Mouse (Mus musculus) T-helper 1 cell (primary cell): ENCODE data around the gene Chl1.

Experiments
- in situ Hi-C: fragments of 300-600 bp; cut with MboI, MseI; formaldehyde crosslinking; loops from one replicate; pipeline ENCODE4 v1.15.1; 2025; ENCODE audit warnings: high pct_unique_total_duplicates

Chl1 gene

GRCm38 (mm10) chr6:103665206-103665605 lies 154.8 kb downstream of the Chl1 start:
- in situ Hi-C loops: loop anchor here (10.0 kb wide), 1 partner anchor 610 kb away; no protein-coding TSS in a partner anchor

GRCm38 (mm10) chr6:103665677-103666316 lies 155.4 kb downstream of the Chl1 start:
- in situ Hi-C loops: loop anchor here (10.0 kb wide), 1 partner anchor 611 kb away; no protein-coding TSS in a partner anchor

GRCm38 (mm10) chr6:103673111-103673510 lies 162.7 kb downstream of the Chl1 start:
- in situ Hi-C loops: loop anchor here (5.0 kb wide), 1 partner anchor 51 kb away; no protein-coding TSS in a partner anchor

- in situ Hi-C loops: loop anchor here (5.0 kb wide), 1 partner anchor 52 kb away; no protein-coding TSS in a partner anchor
These were observed 163.9 kb downstream of the Chl1 start for GRCm38 (mm10) chr6:103674332-103674731.

- in situ Hi-C loops: no loop called here
These were observed 164.8 kb downstream of the Chl1 start for GRCm38 (mm10) chr6:103675145-103675544.

GRCm38 (mm10) chr6:103676664-103677063 lies 166.3 kb downstream of the Chl1 start:
- in situ Hi-C loops: no loop called here

- in situ Hi-C loops: no loop called here
These were observed 166.7 kb downstream of the Chl1 start for GRCm38 (mm10) chr6:103677072-103677471.

GRCm38 (mm10) chr6:103682854-103683574 lies 172.6 kb downstream of the Chl1 start:
- in situ Hi-C loops: loop anchor here (5.0 kb wide), 1 partner anchor 376 kb away; no protein-coding TSS in a partner anchor

GRCm38 (mm10) chr6:103692511-103692910 lies 182.1 kb downstream of the Chl1 start:
- in situ Hi-C loops: no loop called here

GRCm38 (mm10) chr6:103697349-103698028 lies 187.1 kb downstream of the Chl1 start:
- in situ Hi-C loops: no loop called here

- in situ Hi-C loops: no loop called here
These were observed 189.1 kb downstream of the Chl1 start for GRCm38 (mm10) chr6:103699482-103699881.

- in situ Hi-C loops: no loop called here
These were observed 189.5 kb downstream of the Chl1 start for GRCm38 (mm10) chr6:103699895-103700294.

- in situ Hi-C loops: no loop called here
These were observed 189.9 kb downstream of the Chl1 start for GRCm38 (mm10) chr6:103700336-103700735.

GRCm38 (mm10) chr6:103706366-103706765 lies 196.0 kb downstream of the Chl1 start:
- in situ Hi-C loops: no loop called here

- in situ Hi-C loops: no loop called here
These were observed 228.9 kb downstream of the Chl1 start for GRCm38 (mm10) chr6:103739291-103739690.

- in situ Hi-C loops: no loop called here
These were observed 232.4 kb downstream of the Chl1 start for GRCm38 (mm10) chr6:103742784-103743183.

- in situ Hi-C loops: no loop called here
These were observed 235.7 kb downstream of the Chl1 start for GRCm38 (mm10) chr6:103746103-103746502.

- in situ Hi-C loops: no loop called here
These were observed 238.9 kb downstream of the Chl1 start for GRCm38 (mm10) chr6:103749122-103749773.

- in situ Hi-C loops: no loop called here
These were observed 243.5 kb downstream of the Chl1 start for GRCm38 (mm10) chr6:103753891-103754290.

- in situ Hi-C loops: no loop called here
These were observed 256.4 kb downstream of the Chl1 start for GRCm38 (mm10) chr6:103766830-103767229.

GRCm38 (mm10) chr6:103781058-103781457 lies 270.7 kb downstream of the Chl1 start:
- in situ Hi-C loops: no loop called here
